Mouse (Mus musculus) erythroblast, embryonic 14.5 days (primary cell): Measurements from ENCODE around the gene Tmod4.

Source experiments
- GATA1 ChIP-seq: IDR thresholded peaks from 2 replicates; pipeline ENCODE4 v1.6.1; 2012; ENCODE audit warnings: low read length, inconsistent platforms, mixed read lengths
- TAL1 ChIP-seq: IDR thresholded peaks from 3 replicates; pipeline ENCODE4 v1.6.1; 2012; ENCODE audit warnings: low read length, inconsistent platforms, mixed read lengths

- TF ChIP-seq TAL1 (no peak), GATA1 (peak; percentile 10; the same call in 1 of the 2 replicates)
These were observed 17.7 kb upstream of the Tmod4 start, which contains the start of gene Pip5k1a for GRCm38 (mm10) chr3:95106338-95107117.
